Mouse (Mus musculus) stomach, adult 2 months (tissue): ENCODE data around the gene Cox6a2. TPM values are rescaled to one million over a fixed set of nuclear protein-coding genes. Genes with fewer than 3 reads are reported as not detected.

Experiments
- polyA plus RNA-seq: library from polyadenylated mRNA; depleted of rRNA; stranded (reverse); fragments of >200 nt; gene quantifications from 2 replicates; pipeline ENCODE4 v1.2.3, GENCODE M21; 2012; rRNA removed

The Cox6a2 gene
- 37.8 and 45.1 TPM in 2 replicates for polyA plus RNA-seq

GRCm38 (mm10) chr7:128206152-128206551, at the start of gene Cox6a2:
Gene Cox6a2, minus strand, starts transcription at chr7:128206387.

DNA sequence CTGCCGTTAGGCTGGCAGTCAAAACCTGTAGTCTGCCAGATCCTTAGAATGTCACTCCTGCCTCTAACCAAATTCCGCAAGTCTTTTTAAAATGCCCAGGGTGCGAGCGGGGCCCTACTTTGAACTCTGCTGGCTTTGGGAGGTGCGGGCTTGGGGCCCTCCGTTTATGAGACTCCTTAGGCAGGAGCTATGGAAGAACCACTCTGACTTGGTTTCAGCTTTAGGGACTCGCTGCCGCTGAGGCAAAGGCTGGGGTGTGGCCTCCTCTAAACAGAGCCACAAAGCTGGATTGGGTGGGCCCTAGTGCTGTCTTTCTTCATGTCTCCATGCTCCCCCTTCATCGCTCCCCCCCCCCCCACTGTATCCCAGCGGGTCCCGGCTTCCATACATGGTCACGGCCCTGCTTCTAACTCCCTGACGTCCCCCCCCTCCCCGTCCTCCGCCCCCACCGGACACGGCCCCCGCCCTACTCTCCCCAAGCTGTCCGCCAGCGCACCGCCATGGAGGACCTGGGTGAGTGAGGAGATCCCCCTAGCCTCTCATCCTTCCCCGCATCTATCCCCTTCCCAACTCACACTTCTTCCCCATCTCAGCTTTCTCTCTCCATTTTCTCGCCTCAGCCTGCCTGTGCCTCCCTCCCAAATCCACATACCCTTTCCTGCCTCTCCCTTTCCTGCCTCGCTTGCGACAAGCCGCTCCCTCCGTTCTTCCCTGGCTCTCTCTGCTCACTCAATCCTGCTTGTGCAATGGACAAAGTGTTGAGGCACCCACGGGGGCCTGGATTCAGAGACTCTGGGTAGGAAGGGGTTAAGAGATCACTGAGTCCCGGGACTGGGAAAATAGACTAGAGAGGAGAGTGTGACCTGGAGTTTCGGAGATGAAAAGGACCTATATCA, 40.6 kb upstream of the Cox6a2 start, which contains the start of gene Tgfb1i1:
TSS of gene Tgfb1i1 (plus strand) at position 317 of the 896 bp plus-strand sequence.

DNA sequence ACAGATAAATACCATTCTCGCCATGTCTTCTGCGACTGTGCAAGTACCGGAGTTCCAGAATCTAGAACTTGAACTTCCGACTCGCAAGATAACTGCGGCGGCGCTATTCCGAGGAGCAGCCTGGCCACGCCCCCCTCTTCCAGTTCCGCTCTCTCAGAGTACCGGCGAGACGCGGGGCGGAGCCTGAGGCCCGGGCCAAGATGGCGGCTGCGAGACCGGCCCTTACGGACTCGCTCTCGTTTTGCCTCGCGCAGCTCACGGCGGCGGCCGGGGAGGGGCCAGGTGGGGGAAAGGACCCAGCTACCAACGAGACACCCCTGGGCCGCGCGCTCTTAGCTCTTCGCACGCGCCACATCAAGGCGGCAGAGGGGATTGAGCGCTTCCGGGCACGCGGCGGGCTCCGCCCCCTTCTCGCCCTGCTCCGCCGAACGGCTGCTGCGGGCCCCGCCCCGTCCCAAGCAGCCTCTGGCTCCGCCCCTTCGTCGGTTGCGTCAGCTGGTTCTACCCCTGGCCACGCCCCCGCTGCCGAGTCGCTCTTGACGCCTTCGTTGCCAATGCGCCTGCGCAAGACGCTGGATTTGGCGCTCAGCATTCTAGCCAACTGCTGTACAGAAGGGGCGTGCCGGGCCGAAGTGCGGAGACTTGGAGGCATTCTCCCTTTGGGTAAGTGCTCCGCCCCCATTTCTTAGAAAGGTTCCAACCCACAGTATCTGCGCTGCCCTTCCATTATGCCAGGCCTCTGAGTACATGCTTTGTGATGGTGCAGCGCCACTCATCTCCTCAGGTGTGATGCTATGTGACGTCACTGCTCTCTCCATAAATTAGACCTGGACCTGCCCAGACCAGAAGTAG, 32.0 kb upstream of the Cox6a2 start, which contains the start of gene 9130023H24Rik:
TSS of gene 9130023H24Rik (minus strand) at position 105 of the 852 bp plus-strand sequence.

GRCm38 (mm10) chr7:128236856-128237592, 30.8 kb upstream of the Cox6a2 start, which contains the start of gene Armc5:
Gene Armc5, plus strand, starts transcription at chr7:128237342.

Other genes starting within 250 kb of the Cox6a2 start
- 67.4 and 92.5 TPM in 2 replicates for gene Fus, start 238.9 kb downstream of the Cox6a2 start, polyA plus RNA-seq
- gene Pycard, start 212.5 kb downstream of the Cox6a2 start, polyA plus RNA-seq = 87.6 and 101 TPM in 2 replicates
- gene Trim72, start 202.4 kb downstream of the Cox6a2 start, polyA plus RNA-seq = 4.5 and 4.9 TPM in 2 replicates
- gene Itgam, start 143.7 kb downstream of the Cox6a2 start, polyA plus RNA-seq = 1.7 and 3.5 TPM in 2 replicates
- not detected in 2 replicates for gene Gm49368, start 143.7 kb downstream of the Cox6a2 start, polyA plus RNA-seq
- gene Itgax, start 76.8 kb downstream of the Cox6a2 start, polyA plus RNA-seq = 0.73 and 1.2 TPM in 2 replicates
- gene Itgad, start 52.0 kb downstream of the Cox6a2 start, polyA plus RNA-seq = 0.14 TPM in 1 of 2 replicates, not detected in the other
- gene Armc5, start 31.0 kb upstream of the Cox6a2 start, polyA plus RNA-seq = 17.6 and 23.9 TPM in 2 replicates
- 0.51 and 0.58 TPM in 2 replicates for gene 9130023H24Rik, start 31.6 kb upstream of the Cox6a2 start, polyA plus RNA-seq
- gene Tgfb1i1, start 40.4 kb upstream of the Cox6a2 start, polyA plus RNA-seq = 93.6 and 96.8 TPM in 2 replicates
- 0.09 and 0.13 TPM in 2 replicates for gene Slc5a2, start 59.3 kb upstream of the Cox6a2 start, polyA plus RNA-seq
- 23.2 and 25.4 TPM in 2 replicates for gene BC017158, start 91.8 kb upstream of the Cox6a2 start, polyA plus RNA-seq
- 6.9 and 9.9 TPM in 2 replicates for gene Rgs10, start 212.4 kb upstream of the Cox6a2 start, polyA plus RNA-seq